Mouse (Mus musculus) neural tube, embryonic 14.5 days (tissue): ENCODE measurements at regions not wholly inside any gene's neighbourhood (a gene's known extent, or its start where the extent isn't known, plus 50 kb on each side); places are given as distances from the start of the nearest gene placed in this dataset.

Experiments
- ATAC-seq: fragments of 200-750 bp; cut with Nextera tagmentation; 2 replicates; pipeline ENCODE4 v1.8.0; 2017; ENCODE audit warnings: low read depth, mild to moderate bottlenecking, moderate TSS enrichment, moderate library complexity
- H3K27ac ChIP-seq: fragments of 300-500 bp; sonication (generic); 2 replicates; pipeline ENCODE4 v1.5.1; 2014; ENCODE audit warnings: low read depth, mild to moderate bottlenecking, control low read depth, low read length, moderate library complexity, mixed read lengths
- H3K27me3 ChIP-seq: fragments of 300-500 bp; sonication (generic); 2 replicates; pipeline ENCODE4 v1.6.1; 2014; ENCODE audit warnings: low read length; ENCODE audit not compliant: control insufficient read depth, insufficient read depth
- H3K36me3 ChIP-seq: fragments of 300-500 bp; sonication (generic); 2 replicates; pipeline ENCODE4 v1.6.1; 2014; ENCODE audit warnings: low read length, mixed read lengths; ENCODE audit not compliant: control insufficient read depth, insufficient read depth
- H3K4me1 ChIP-seq: fragments of 300-500 bp; sonication (generic); 2 replicates; pipeline ENCODE4 v1.6.1; 2014; ENCODE audit warnings: low read length; ENCODE audit not compliant: control insufficient read depth, insufficient read depth
- H3K4me2 ChIP-seq: fragments of 300-500 bp; sonication (generic); 2 replicates; pipeline ENCODE4 v1.6.1; 2014; ENCODE audit warnings: mild to moderate bottlenecking, low read depth, low read length, control low read depth
- H3K4me3 ChIP-seq: fragments of 300-500 bp; sonication (generic); 2 replicates; pipeline ENCODE4 v1.5.1; 2014; ENCODE audit warnings: low read depth, low read length, control low read depth, mixed read lengths
- H3K9ac ChIP-seq: fragments of 300-500 bp; sonication (generic); replicated peaks from 2 replicates; pipeline ENCODE4 v1.6.1; 2014; ENCODE audit warnings: low read depth, mild to moderate bottlenecking, control low read depth, low read length, mixed read lengths
- H3K9me3 ChIP-seq: fragments of 300-500 bp; sonication (generic); 2 replicates; pipeline ENCODE4 v1.6.1; 2016; ENCODE audit warnings: low read length; ENCODE audit not compliant: control insufficient read depth
- WGBS: fragments of 180-500 bp; shearing (Covaris S2); extraction: QIAGEN DNeasy Blood & Tissue Kit; methylation state at CpG from one replicate; pipeline ENCODE4 v1.1.7; 2014; 5-methylcytosine and 5-hydroxymethylcytosine counted together

- WGBS = 2% methylated on average over 18 of the region's 18 CpGs
- Histone ChIP-seq H3K36me3 (no peaks in the 10 kb centered on the region), H3K9me3 (no peaks in the 10 kb centered on the region), H3K4me1 (peaks cover 5% of the 10 kb centered on the region; the same call in 1 of the 2 replicates), H3K4me2 (peak overlapping the region; percentile 49), H3K27ac (peak overlapping the region; percentile 63), H3K4me3 (peak overlapping the region; percentile 21), H3K9ac (peak overlapping the region; percentile 29; the same call in 1 of the 2 replicates), H3K27me3 (no peaks in the 10 kb centered on the region)
- ATAC-seq = peak; percentile 86
These were observed 59.1 kb upstream of the Ssx2ip start for GRCm38 (mm10) chr3:146345308-146345780.

GRCm38 (mm10) chr3:146345946-146346345 lies 58.5 kb upstream of the Ssx2ip start:
- no peaks in the 10 kb centered on the region for H3K27me3 ChIP-seq
- no peaks in the 10 kb centered on the region for H3K9me3 ChIP-seq
- peaks cover 5% of the 10 kb centered on the region; the same call in 1 of the 2 replicates for H3K4me1 ChIP-seq
- 58% methylated on average over 4 of the region's 4 CpGs for WGBS
- H3K4me2 ChIP-seq = peak overlapping the region; percentile 49
- no peak overlapping the region for H3K9ac ChIP-seq
- H3K27ac ChIP-seq = peak overlapping the region; percentile 63; the same call in 1 of the 2 replicates
- H3K36me3 ChIP-seq = no peaks in the 10 kb centered on the region
- peak overlapping the region; percentile 21; the same call in 1 of the 2 replicates for H3K4me3 ChIP-seq
- ATAC-seq = no peak

GRCm38 (mm10) chr3:146347311-146347710 lies 57.1 kb upstream of the Ssx2ip start:
- Histone ChIP-seq H3K4me1 (peaks cover 5% of the 10 kb centered on the region; the same call in 1 of the 2 replicates), H3K9me3 (no peaks in the 10 kb centered on the region), H3K27ac (no peak overlapping the region), H3K27me3 (no peaks in the 10 kb centered on the region), H3K36me3 (no peaks in the 10 kb centered on the region), H3K9ac (no peak overlapping the region), H3K4me3 (no peak overlapping the region), H3K4me2 (no peak overlapping the region)
- WGBS = 89% methylated on average over 3 of the region's 3 CpGs
- ATAC-seq = no peak

DNA sequence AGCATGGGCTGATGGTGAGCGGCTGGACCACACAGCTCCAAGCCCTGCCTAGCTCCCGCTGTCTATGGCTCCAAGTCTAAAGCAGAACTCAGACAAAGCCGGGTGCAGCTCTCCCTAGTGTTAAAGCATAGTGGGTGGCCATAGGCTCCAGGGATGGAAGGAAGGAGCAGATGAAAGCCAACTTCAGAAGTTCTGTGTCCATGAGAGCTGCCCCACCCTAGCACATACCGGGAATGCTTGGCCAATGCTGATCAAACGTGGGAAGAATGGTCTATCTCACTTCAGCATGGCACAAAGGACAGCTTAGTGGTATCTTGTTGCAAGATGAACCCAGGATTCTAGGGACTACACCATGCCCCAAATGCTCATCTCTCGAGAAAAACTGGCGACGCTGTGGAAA lies 55.5 kb upstream of the Ssx2ip start:
- H3K9ac ChIP-seq = no peak overlapping the region
- H3K4me2 ChIP-seq = no peak overlapping the region
- ATAC-seq = no peak
- H3K4me3 ChIP-seq = no peak overlapping the region
- WGBS = 89% methylated on average over 8 of the region's 8 CpGs
- no peak overlapping the region for H3K27ac ChIP-seq
- no peaks in the 10 kb centered on the region for H3K27me3 ChIP-seq
- H3K9me3 ChIP-seq = no peaks in the 10 kb centered on the region
- no peaks in the 10 kb centered on the region for H3K36me3 ChIP-seq
- H3K4me1 ChIP-seq = peaks cover 5% of the 10 kb centered on the region; the same call in 1 of the 2 replicates

DNA sequence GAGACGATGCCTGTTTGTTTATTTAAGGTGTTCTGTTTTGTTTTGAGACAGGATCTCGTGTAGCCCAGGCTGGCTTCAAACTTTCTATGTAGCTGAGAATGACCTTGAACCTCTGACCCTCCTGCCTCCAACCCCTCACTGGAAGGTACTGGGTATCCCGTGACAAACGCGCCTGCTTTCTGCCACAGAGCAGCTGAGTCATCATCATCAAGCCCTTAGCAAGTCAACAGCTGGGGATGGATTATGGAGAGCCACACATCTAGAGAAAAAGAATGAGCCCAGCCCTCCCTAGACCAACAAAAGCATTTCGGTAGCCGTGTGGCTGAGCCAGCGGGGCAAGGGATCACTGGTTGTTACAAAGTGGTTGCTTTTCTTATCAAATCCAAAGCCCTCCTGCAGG lies 55.0 kb upstream of the Ssx2ip start:
- Histone ChIP-seq H3K9ac (no peak overlapping the region), H3K36me3 (no peaks in the 10 kb centered on the region), H3K9me3 (no peaks in the 10 kb centered on the region), H3K27me3 (no peaks in the 10 kb centered on the region), H3K4me2 (no peak overlapping the region), H3K27ac (no peak overlapping the region), H3K4me3 (no peak overlapping the region), H3K4me1 (peaks cover 5% of the 10 kb centered on the region; the same call in 1 of the 2 replicates)
- no peak for ATAC-seq
- 82% methylated on average over 8 of the region's 8 CpGs for WGBS

DNA sequence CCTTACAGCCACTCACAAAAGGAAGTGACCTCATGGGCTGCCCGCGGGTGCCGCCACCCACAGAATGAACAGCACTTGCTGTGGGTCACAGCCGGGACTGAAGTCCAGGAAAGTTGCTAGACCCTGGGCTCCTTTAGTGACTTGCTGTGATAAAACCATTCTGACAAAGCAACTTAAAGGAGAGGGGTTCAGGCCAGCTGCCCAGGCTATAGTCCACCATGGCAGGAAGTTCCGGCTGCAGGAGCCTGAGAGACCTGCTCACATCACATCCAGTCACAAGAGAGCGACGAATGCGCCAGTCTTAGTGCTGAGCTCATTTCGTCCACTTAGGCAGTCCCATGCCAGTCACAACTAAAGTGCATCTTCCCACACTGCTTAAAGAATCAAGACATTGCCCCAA lies 54.3 kb upstream of the Ssx2ip start:
- Histone ChIP-seq H3K4me2 (no peak overlapping the region), H3K4me1 (no peaks in the 10 kb centered on the region), H3K27me3 (no peaks in the 10 kb centered on the region), H3K27ac (no peak overlapping the region), H3K36me3 (no peaks in the 10 kb centered on the region), H3K9ac (no peak overlapping the region), H3K9me3 (no peaks in the 10 kb centered on the region), H3K4me3 (no peak overlapping the region)
- WGBS = 95% methylated on average over 9 of the region's 9 CpGs
- no peak for ATAC-seq

- no peaks in the 10 kb centered on the region for H3K27me3 ChIP-seq
- no peaks in the 10 kb centered on the region for H3K36me3 ChIP-seq
- no peaks in the 10 kb centered on the region for H3K4me1 ChIP-seq
- no peak for ATAC-seq
- H3K27ac ChIP-seq = no peak overlapping the region
- 85% methylated on average over 1 of the region's 1 CpGs for WGBS
- H3K9me3 ChIP-seq = no peaks in the 10 kb centered on the region
- no peak overlapping the region for H3K4me3 ChIP-seq
- H3K9ac ChIP-seq = no peak overlapping the region
- no peak overlapping the region for H3K4me2 ChIP-seq
These were observed 53.0 kb upstream of the Ssx2ip start for GRCm38 (mm10) chr3:146351468-146351867.

GRCm38 (mm10) chr3:146352187-146352586 lies 52.3 kb upstream of the Ssx2ip start:
- no peaks in the 10 kb centered on the region for H3K36me3 ChIP-seq
- no peaks in the 10 kb centered on the region for H3K9me3 ChIP-seq
- no peaks in the 10 kb centered on the region for H3K4me1 ChIP-seq
- no peak overlapping the region for H3K9ac ChIP-seq
- 86% methylated on average over 4 of the region's 4 CpGs for WGBS
- no peak overlapping the region for H3K27ac ChIP-seq
- no peaks in the 10 kb centered on the region for H3K27me3 ChIP-seq
- H3K4me3 ChIP-seq = no peak overlapping the region
- ATAC-seq = no peak
- no peak overlapping the region for H3K4me2 ChIP-seq

- no peaks in the 10 kb centered on the region for H3K27me3 ChIP-seq
- H3K27ac ChIP-seq = no peak overlapping the region
- H3K4me3 ChIP-seq = no peak overlapping the region
- no peak overlapping the region for H3K4me2 ChIP-seq
- no peak overlapping the region for H3K9ac ChIP-seq
- H3K4me1 ChIP-seq = no peaks in the 10 kb centered on the region
- ATAC-seq = no peak
- 95% methylated on average over 4 of the region's 4 CpGs for WGBS
- H3K36me3 ChIP-seq = no peaks in the 10 kb centered on the region
- H3K9me3 ChIP-seq = no peaks in the 10 kb centered on the region
These were observed 50.5 kb upstream of the Ssx2ip start for GRCm38 (mm10) chr3:146353961-146354360.
